Mouse (Mus musculus) thymus, postnatal 0 days (tissue): Measurements from ENCODE around the gene 2610528J11Rik. TPM values are rescaled to one million over a fixed set of nuclear protein-coding genes. Genes with fewer than 3 reads are reported as not detected.

Experiments
- polyA plus RNA-seq: library from polyadenylated mRNA; unstranded; fragments of >200 nt; fragmentation: Nextera tagmentation; extraction: Ambion mirVana; gene quantifications from 2 replicates; pipeline ENCODE4 v1.2.1, GENCODE M21; 2015

Gene 2610528J11Rik
- polyA plus RNA-seq, 1 experiment from 2014 or later = 3.0 TPM

Other genes starting within 250 kb of the 2610528J11Rik start
- 32.2 and 33.7 TPM in 2 replicates for gene Ptprf, start 235.6 kb upstream of the 2610528J11Rik start, polyA plus RNA-seq
- gene Szt2, start 117.7 kb upstream of the 2610528J11Rik start, polyA plus RNA-seq = 5.4 and 8.4 TPM in 2 replicates
- gene Med8, start 117.7 kb upstream of the 2610528J11Rik start, polyA plus RNA-seq = 103 and 109 TPM in 2 replicates
- 47.4 and 50.9 TPM in 2 replicates for gene Elovl1, start 98.9 kb upstream of the 2610528J11Rik start, polyA plus RNA-seq
- gene Cdc20, start 89.6 kb upstream of the 2610528J11Rik start, polyA plus RNA-seq = 241 and 247 TPM in 2 replicates
- gene Mpl, start 69.5 kb upstream of the 2610528J11Rik start, polyA plus RNA-seq = 0.33 and 0.39 TPM in 2 replicates
- 6.2 and 8.2 TPM in 2 replicates for gene Tie1, start 36.9 kb upstream of the 2610528J11Rik start, polyA plus RNA-seq
- 0.60 and 1.1 TPM in 2 replicates for gene Tmem125, start 17.0 kb downstream of the 2610528J11Rik start, polyA plus RNA-seq
- gene Cfap57, start 93.8 kb downstream of the 2610528J11Rik start, polyA plus RNA-seq = 0.14 and 0.15 TPM in 2 replicates
- gene Ebna1bp2, start 93.8 kb downstream of the 2610528J11Rik start, polyA plus RNA-seq = 209 and 229 TPM in 2 replicates
- not detected in 2 replicates for gene Olfr62, start 132.0 kb downstream of the 2610528J11Rik start, polyA plus RNA-seq
- not detected in 2 replicates for gene Olfr1342, start 165.8 kb downstream of the 2610528J11Rik start, polyA plus RNA-seq
- gene Olfr1341, start 176.5 kb downstream of the 2610528J11Rik start, polyA plus RNA-seq = not detected in 2 replicates
- gene Olfr1340, start 193.1 kb downstream of the 2610528J11Rik start, polyA plus RNA-seq = not detected in 2 replicates
- gene Olfr1339, start 205.2 kb downstream of the 2610528J11Rik start, polyA plus RNA-seq = not detected in 2 replicates
- gene Olfr1338, start 231.7 kb downstream of the 2610528J11Rik start, polyA plus RNA-seq = not detected in 2 replicates